Mouse (Mus musculus) embryonic facial prominence, embryonic 14.5 days (tissue): ENCODE measurements around the gene Tm7sf2. TPM values are rescaled to one million over a fixed set of nuclear protein-coding genes. Genes with fewer than 3 reads are reported as not detected.

Source experiments
- ATAC-seq: fragments of 200-750 bp; cut with Nextera tagmentation; 2 replicates; pipeline ENCODE4 v1.8.0; 2017; ENCODE audit warnings: low read depth, moderate number of reproducible peaks, moderate TSS enrichment
- DNase-seq: peaks from one replicate; pipeline ENCODE4 v3.0.0-alpha.2; 2015; ENCODE audit warnings: low spot score
- H3K27ac ChIP-seq: fragments of 300-500 bp; sonication (generic); replicated peaks from 2 replicates; pipeline ENCODE4 v1.5.1; 2014; ENCODE audit warnings: low read depth, mild to moderate bottlenecking, low read length, moderate library complexity
- H3K27me3 ChIP-seq: fragments of 300-500 bp; sonication (generic); replicated peaks from 2 replicates; pipeline ENCODE4 v1.6.1; 2014; ENCODE audit warnings: low read length; ENCODE audit not compliant: control insufficient read depth, insufficient read depth
- H3K36me3 ChIP-seq: fragments of 300-500 bp; sonication (generic); 2 replicates; pipeline ENCODE4 v1.6.1; 2014; ENCODE audit warnings: low read length, mixed read lengths; ENCODE audit not compliant: control insufficient read depth, insufficient read depth
- H3K4me1 ChIP-seq: fragments of 300-500 bp; sonication (generic); 2 replicates; pipeline ENCODE4 v1.6.1; 2014; ENCODE audit warnings: antibody characterized with exemption, low read length; ENCODE audit not compliant: control insufficient read depth, insufficient read depth
- H3K4me2 ChIP-seq: fragments of 300-500 bp; sonication (generic); 2 replicates; pipeline ENCODE4 v1.6.1; 2014; ENCODE audit warnings: low read depth, mild to moderate bottlenecking, low read length, moderate library complexity, mixed read lengths
- H3K4me3 ChIP-seq: fragments of 300-500 bp; sonication (generic); 2 replicates; pipeline ENCODE4 v1.5.1; 2014; ENCODE audit warnings: low read depth, mild to moderate bottlenecking, low read length
- H3K9ac ChIP-seq: fragments of 300-500 bp; sonication (generic); 2 replicates; pipeline ENCODE4 v1.6.1; 2014; ENCODE audit warnings: low read depth, mild to moderate bottlenecking, low read length, moderate library complexity, mixed read lengths
- H3K9me3 ChIP-seq: fragments of 300-500 bp; sonication (generic); 2 replicates; pipeline ENCODE4 v1.6.1; 2016; ENCODE audit warnings: low read length; ENCODE audit not compliant: control insufficient read depth
- WGBS: fragments of 180-500 bp; shearing (Covaris S2); extraction: QIAGEN DNeasy Blood & Tissue Kit; methylation state at CpG from one replicate; pipeline ENCODE4 v1.1.7; 2014; 5-methylcytosine and 5-hydroxymethylcytosine counted together
- polyA plus RNA-seq: library from polyadenylated mRNA; unstranded; fragments of >200 nt; fragmentation: Nextera tagmentation; extraction: Ambion mirVana; gene quantifications from 2 replicates; pipeline ENCODE4 v1.2.1, GENCODE M21; 2014

Gene Tm7sf2
- polyA plus RNA-seq, 1 experiment from 2014 or later: 21.7 TPM

GRCm38 (mm10) chr19:6023059-6023458 lies 45.1 kb downstream of the Tm7sf2 start:
- Histone ChIP-seq H3K36me3 (no peaks in the 10 kb centered on the region), H3K4me2 (no peak overlapping the region), H3K9me3 (no peaks in the 10 kb centered on the region), H3K9ac (no peak overlapping the region), H3K27me3 (no peaks in the 10 kb centered on the region), H3K4me1 (no peaks in the 10 kb centered on the region), H3K27ac (no peak overlapping the region), H3K4me3 (no peak overlapping the region)
- DNase-seq: no peak
- ATAC-seq: no peak
- 61% methylated on average over 8 of the region's 8 CpGs for WGBS

- no peaks in the 10 kb centered on the region for H3K9me3 ChIP-seq
- no peak overlapping the region for H3K27ac ChIP-seq
- 57% methylated on average over 3 of the region's 3 CpGs for WGBS
- no peaks in the 10 kb centered on the region for H3K27me3 ChIP-seq
- H3K4me2 ChIP-seq: no peak overlapping the region
- ATAC-seq: no peak
- H3K4me3 ChIP-seq: no peak overlapping the region
- DNase-seq: no peak
- no peaks in the 10 kb centered on the region for H3K36me3 ChIP-seq
- H3K9ac ChIP-seq: no peak overlapping the region
- H3K4me1 ChIP-seq: no peaks in the 10 kb centered on the region
Measured at GRCm38 (mm10) chr19:6020276-6020675, 47.9 kb downstream of the Tm7sf2 start.

- 27% methylated on average over 15 of the region's 15 CpGs for WGBS
Measured at GRCm38 (mm10) chr19:6018142-6019089, 49.8 kb downstream of the Tm7sf2 start.

GRCm38 (mm10) chr19:6016532-6016931 lies 51.6 kb downstream of the Tm7sf2 start:
- 0 out of 2 replicates have a peak, but pooled peaks cover 3% of the 10 kb centered on the region for H3K4me1 ChIP-seq
- H3K27me3 ChIP-seq: no peaks in the 10 kb centered on the region
- H3K27ac ChIP-seq: no peak overlapping the region
- no peak overlapping the region for H3K9ac ChIP-seq
- no peaks in the 10 kb centered on the region for H3K36me3 ChIP-seq
- 49% methylated on average over 7 of the region's 7 CpGs for whole genome bisulfite sequencing
- ATAC-seq: no peak
- peak; percentile 45 for DNase-seq
- peak overlapping the region; percentile 88; the same call in 1 of the 2 replicates for H3K4me2 ChIP-seq
- H3K9me3 ChIP-seq: no peaks in the 10 kb centered on the region
- H3K4me3 ChIP-seq: no peak overlapping the region

More at GRCm38 (mm10) chr19:6018142-6019089, 49.8 kb downstream of the Tm7sf2 start:
- Histone ChIP-seq H3K27me3 (no peaks in the 10 kb centered on the region), H3K9me3 (no peaks in the 10 kb centered on the region), H3K4me3 (no peak overlapping the region), H3K4me1 (0 out of 2 replicates have a peak, but pooled peaks cover 3% of the 10 kb centered on the region), H3K27ac (no peak overlapping the region), H3K4me2 (no peak overlapping the region), H3K36me3 (no peaks in the 10 kb centered on the region), H3K9ac (no peak overlapping the region)
- ATAC-seq (no peak), DNase-seq (peak; percentile 88)

GRCm38 (mm10) chr19:6015511-6016315 lies 52.5 kb downstream of the Tm7sf2 start, which contains the start of gene Capn1:
Gene Capn1 (minus strand): TSS chr19:6015897.
- 5% methylated on average over 31 of the region's 40 CpGs for WGBS
- Histone ChIP-seq H3K4me1 (0 out of 2 replicates have a peak, but pooled peaks cover 3% of the 10 kb centered on the region), H3K27ac (peak within 1 kb of the TSS; percentile 72)

GRCm38 (mm10) chr19:6014991-6015510 lies 53.1 kb downstream of the Tm7sf2 start:
- DNase-seq: peak; percentile 51
- Histone ChIP-seq H3K27ac (peak overlapping the region; percentile 72), H3K4me3 (peak overlapping the region; percentile 60), H3K9ac (peak overlapping the region; percentile 80), H3K36me3 (no peaks in the 10 kb centered on the region), H3K4me2 (peak overlapping the region; percentile 88), H3K4me1 (0 out of 2 replicates have a peak, but pooled peaks cover 3% of the 10 kb centered on the region), H3K9me3 (no peaks in the 10 kb centered on the region), H3K27me3 (no peaks in the 10 kb centered on the region)
- peak; percentile 66 for ATAC-seq
- WGBS: 0% methylated on average over 9 of the region's 18 CpGs

More at GRCm38 (mm10) chr19:6015511-6016315, 52.5 kb downstream of the Tm7sf2 start, which contains the start of gene Capn1:
- DNase-seq: peak; percentile 86
- Histone ChIP-seq H3K9ac (peak within 1 kb of the TSS; percentile 80), H3K27me3 (no peaks in the 10 kb centered on the region), H3K4me2 (peak within 1 kb of the TSS; percentile 88), H3K9me3 (no peaks in the 10 kb centered on the region), H3K4me3 (peak within 1 kb of the TSS; percentile 60), H3K36me3 (no peaks in the 10 kb centered on the region)
- ATAC-seq: peak; percentile 88

- WGBS: 84% methylated on average over 10 of the region's 10 CpGs
- DNase-seq (peak; percentile 25), ATAC-seq (no peak)
- Histone ChIP-seq H3K9me3 (no peaks in the 10 kb centered on the region), H3K9ac (peak overlapping the region; percentile 8; the same call in 1 of the 2 replicates), H3K27ac (no peak overlapping the region), H3K4me1 (0 out of 2 replicates have a peak, but pooled peaks cover 3% of the 10 kb centered on the region), H3K27me3 (no peaks in the 10 kb centered on the region), H3K4me2 (0 out of 2 replicates have a peak overlapping the region, but pooled peaks have one; percentile 88), H3K4me3 (no peak overlapping the region), H3K36me3 (no peaks in the 10 kb centered on the region)
Measured at GRCm38 (mm10) chr19:6013691-6014090, 54.5 kb downstream of the Tm7sf2 start.
